Mouse (Mus musculus) lung, embryonic 16.5 days (tissue): ENCODE data around the gene Mapkbp1. TPM values are rescaled to one million over a fixed set of nuclear protein-coding genes. Genes with fewer than 3 reads are reported as not detected.

Experiments used
- ATAC-seq: fragments of 200-750 bp; cut with Nextera tagmentation; 2 replicates; pipeline ENCODE4 v1.8.0; 2017; ENCODE audit warnings: low read depth, mild to moderate bottlenecking, moderate library complexity
- H3K27ac ChIP-seq: fragments of 300-500 bp; sonication (generic); 2 replicates; pipeline ENCODE4 v1.5.1; 2014; ENCODE audit warnings: mild to moderate bottlenecking, control low read depth, low read length
- H3K27me3 ChIP-seq: fragments of 300-500 bp; sonication (generic); 2 replicates; pipeline ENCODE4 v1.6.1; 2014; ENCODE audit warnings: low read depth, low read length, mixed read lengths; ENCODE audit not compliant: control insufficient read depth, insufficient read depth
- H3K36me3 ChIP-seq: fragments of 300-500 bp; sonication (generic); 2 replicates; pipeline ENCODE4 v1.6.1; 2014; ENCODE audit warnings: low read length; ENCODE audit not compliant: control insufficient read depth, insufficient read depth
- H3K4me1 ChIP-seq: fragments of 300-500 bp; sonication (generic); replicated peaks from 2 replicates; pipeline ENCODE4 v1.6.1; 2014; ENCODE audit warnings: low read length, mixed read lengths; ENCODE audit not compliant: control insufficient read depth, insufficient read depth
- H3K4me2 ChIP-seq: fragments of 300-500 bp; sonication (generic); 2 replicates; pipeline ENCODE4 v1.6.1; 2014; ENCODE audit warnings: low read depth, low read length, control low read depth
- H3K4me3 ChIP-seq: fragments of 300-500 bp; sonication (generic); 2 replicates; pipeline ENCODE4 v1.5.1; 2014; ENCODE audit warnings: mild to moderate bottlenecking, low read length, control low read depth
- H3K9ac ChIP-seq: fragments of 300-500 bp; sonication (generic); 2 replicates; pipeline ENCODE4 v1.6.1; 2014; ENCODE audit warnings: low read length, control low read depth
- H3K9me3 ChIP-seq: fragments of 300-500 bp; sonication (generic); 2 replicates; pipeline ENCODE4 v1.6.1; 2016; ENCODE audit warnings: low read length; ENCODE audit not compliant: control insufficient read depth
- WGBS: fragments of 180-500 bp; shearing (Covaris S2); extraction: QIAGEN DNeasy Blood & Tissue Kit; methylation state at CpG from one replicate; pipeline ENCODE4 v1.1.7; 2014; 5-methylcytosine and 5-hydroxymethylcytosine counted together
- polyA plus RNA-seq: library from polyadenylated mRNA; unstranded; fragments of >200 nt; fragmentation: Nextera tagmentation; extraction: Ambion mirVana; gene quantifications from 2 replicates; pipeline ENCODE4 v1.2.1, GENCODE M21; 2015

Mapkbp1 gene
- polyA plus RNA-seq, 1 experiment from 2014 or later: 3.5 TPM

- Histone ChIP-seq H3K27me3 (no peaks in the 10 kb centered on the region), H3K9ac (no peak overlapping the region), H3K4me1 (peaks cover 7% of the 10 kb centered on the region; the same call in 1 of the 2 replicates), H3K4me3 (no peak overlapping the region), H3K9me3 (no peaks in the 10 kb centered on the region), H3K36me3 (no peaks in the 10 kb centered on the region), H3K4me2 (no peak overlapping the region), H3K27ac (peak overlapping the region; percentile 83; the same call in 1 of the 2 replicates)
- 64% methylated on average over 4 of the region's 4 CpGs for WGBS
- no peak for ATAC-seq
Observed at GRCm38 (mm10) chr2:120001956-120002355, 29.5 kb downstream of the Mapkbp1 start.

DNA sequence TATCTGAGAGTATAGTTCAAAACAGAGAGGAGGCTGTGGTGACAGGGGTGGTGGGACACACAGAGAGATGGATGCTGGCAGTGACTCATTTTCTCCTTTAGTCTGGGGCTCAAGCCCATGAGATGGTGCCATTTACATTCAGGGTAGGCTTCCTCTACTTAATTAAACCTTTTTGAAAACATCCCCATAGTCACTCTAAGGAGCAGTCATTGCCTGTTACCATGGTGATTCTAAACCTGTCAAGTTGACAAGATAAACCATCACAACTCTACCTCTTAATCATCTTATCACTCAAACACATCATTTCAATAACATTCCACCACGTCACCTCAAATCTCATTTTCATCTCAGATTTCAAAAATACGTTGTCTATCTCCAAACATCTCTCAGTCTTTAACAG lies 31.5 kb downstream of the Mapkbp1 start:
- Histone ChIP-seq H3K27me3 (no peaks in the 10 kb centered on the region), H3K27ac (no peak overlapping the region), H3K4me1 (peaks cover 7% of the 10 kb centered on the region; the same call in 1 of the 2 replicates), H3K9ac (no peak overlapping the region), H3K4me2 (no peak overlapping the region), H3K9me3 (no peaks in the 10 kb centered on the region), H3K4me3 (no peak overlapping the region), H3K36me3 (no peaks in the 10 kb centered on the region)
- WGBS: 69% methylated on average over 2 of the region's 2 CpGs
- ATAC-seq: no peak

DNA sequence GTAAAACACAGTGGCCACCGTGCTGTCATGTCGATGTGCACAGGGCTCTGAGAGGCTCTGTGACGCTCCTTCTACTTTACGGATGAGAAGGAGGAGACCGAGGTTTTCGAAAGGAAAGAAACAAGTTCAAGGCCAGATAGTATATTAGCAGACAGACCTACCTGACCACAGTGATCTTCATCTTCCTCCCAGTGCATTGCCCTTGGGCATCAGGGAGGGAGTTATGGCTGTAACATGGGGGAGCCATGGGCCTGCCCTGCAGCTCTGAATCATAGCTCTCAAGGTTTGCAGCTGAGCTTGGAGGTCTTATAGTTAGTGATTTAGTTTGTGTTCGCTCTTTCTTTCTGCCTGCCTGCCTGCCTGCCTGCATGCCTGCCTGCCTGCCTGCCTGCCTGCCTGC lies 34.2 kb downstream of the Mapkbp1 start:
- WGBS: 92% methylated on average over 7 of the region's 7 CpGs

DNA sequence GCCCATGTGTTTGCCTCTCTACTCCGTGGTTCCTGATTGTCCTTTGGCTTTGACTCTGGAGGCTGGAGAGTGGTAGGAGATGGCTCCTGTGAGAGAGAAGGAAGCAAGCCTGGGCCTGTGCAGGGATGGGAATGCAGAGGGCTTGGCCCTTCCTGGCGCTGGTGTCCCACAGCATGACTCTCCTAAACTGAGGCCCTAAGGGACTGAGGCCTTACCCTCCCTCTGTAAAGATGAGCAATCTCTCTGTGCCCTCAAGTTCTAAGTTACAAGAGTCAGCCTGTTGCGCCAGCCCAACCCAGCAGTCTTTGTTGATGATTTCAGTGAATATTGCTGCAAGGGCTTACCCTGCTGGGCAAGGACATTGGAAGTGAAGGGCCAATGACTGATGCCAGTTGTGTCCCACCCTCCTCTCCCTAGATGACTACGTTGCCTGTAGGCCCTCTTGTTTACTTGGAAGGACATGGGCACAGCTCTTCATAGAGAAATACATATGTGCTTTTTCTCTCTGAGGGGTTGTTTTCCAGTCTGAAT lies 35.2 kb downstream of the Mapkbp1 start:
- H3K27ac ChIP-seq: no peak overlapping the region
- H3K4me2 ChIP-seq: no peak overlapping the region
- no peaks in the 10 kb centered on the region for H3K4me1 ChIP-seq
- H3K9ac ChIP-seq: no peak overlapping the region
- H3K27me3 ChIP-seq: no peaks in the 10 kb centered on the region
- H3K4me3 ChIP-seq: no peak overlapping the region
- ATAC-seq: no peak
- H3K36me3 ChIP-seq: no peaks in the 10 kb centered on the region
- H3K9me3 ChIP-seq: no peaks in the 10 kb centered on the region
- 71% methylated on average over 4 of the region's 4 CpGs for WGBS

More for the DNA sequence above, 34.2 kb downstream of the Mapkbp1 start:
- H3K4me3 ChIP-seq: no peak overlapping the region
- H3K4me1 ChIP-seq: no peaks in the 10 kb centered on the region
- H3K27ac ChIP-seq: no peak overlapping the region
- no peaks in the 10 kb centered on the region for H3K9me3 ChIP-seq
- no peaks in the 10 kb centered on the region for H3K36me3 ChIP-seq
- no peak overlapping the region for H3K9ac ChIP-seq
- H3K27me3 ChIP-seq: no peaks in the 10 kb centered on the region
- no peak overlapping the region for H3K4me2 ChIP-seq
- no peak for ATAC-seq

- H3K36me3 ChIP-seq: no peaks in the 10 kb centered on the region
- no peak overlapping the region for H3K27ac ChIP-seq
- no peaks in the 10 kb centered on the region for H3K27me3 ChIP-seq
- whole genome bisulfite sequencing: 41% methylated on average over 4 of the region's 4 CpGs
- no peak overlapping the region for H3K4me3 ChIP-seq
- no peak overlapping the region for H3K4me2 ChIP-seq
- no peaks in the 10 kb centered on the region for H3K4me1 ChIP-seq
- ATAC-seq: no peak
- H3K9me3 ChIP-seq: no peaks in the 10 kb centered on the region
- H3K9ac ChIP-seq: no peak overlapping the region
Observed at GRCm38 (mm10) chr2:120008672-120009071, 36.2 kb downstream of the Mapkbp1 start.

GRCm38 (mm10) chr2:120011462-120012200 lies 39.1 kb downstream of the Mapkbp1 start:
- H3K4me2 ChIP-seq: no peak overlapping the region
- no peaks in the 10 kb centered on the region for H3K27me3 ChIP-seq
- H3K36me3 ChIP-seq: no peaks in the 10 kb centered on the region
- H3K4me3 ChIP-seq: no peak overlapping the region
- H3K9me3 ChIP-seq: no peaks in the 10 kb centered on the region
- no peaks in the 10 kb centered on the region for H3K4me1 ChIP-seq
- WGBS: 72% methylated on average over 8 of the region's 8 CpGs
- ATAC-seq: no peak
- no peak overlapping the region for H3K27ac ChIP-seq
- H3K9ac ChIP-seq: no peak overlapping the region

DNA sequence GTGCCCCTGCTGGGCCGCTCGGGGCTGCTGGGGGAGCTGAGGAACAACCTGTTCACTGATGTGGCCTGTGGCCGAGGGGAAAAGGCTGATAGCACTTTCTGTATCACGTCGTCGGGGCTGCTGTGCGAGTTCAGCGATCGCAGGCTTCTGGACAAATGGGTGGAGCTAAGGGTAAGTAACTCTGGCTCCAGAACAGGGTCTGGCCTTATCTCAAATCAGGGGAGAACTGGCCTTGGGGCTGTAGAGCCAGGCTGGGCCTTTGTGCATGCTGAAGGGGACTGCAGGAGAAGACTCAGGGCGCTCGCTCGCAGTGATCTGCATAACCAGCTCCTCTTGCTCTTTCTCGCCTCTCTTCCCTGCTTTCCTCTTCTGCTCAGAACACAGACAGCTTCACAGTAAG lies 40.4 kb downstream of the Mapkbp1 start:
- ATAC-seq: no peak
- H3K27ac ChIP-seq: no peak overlapping the region
- 78% methylated on average over 13 of the region's 13 CpGs for WGBS

DNA sequence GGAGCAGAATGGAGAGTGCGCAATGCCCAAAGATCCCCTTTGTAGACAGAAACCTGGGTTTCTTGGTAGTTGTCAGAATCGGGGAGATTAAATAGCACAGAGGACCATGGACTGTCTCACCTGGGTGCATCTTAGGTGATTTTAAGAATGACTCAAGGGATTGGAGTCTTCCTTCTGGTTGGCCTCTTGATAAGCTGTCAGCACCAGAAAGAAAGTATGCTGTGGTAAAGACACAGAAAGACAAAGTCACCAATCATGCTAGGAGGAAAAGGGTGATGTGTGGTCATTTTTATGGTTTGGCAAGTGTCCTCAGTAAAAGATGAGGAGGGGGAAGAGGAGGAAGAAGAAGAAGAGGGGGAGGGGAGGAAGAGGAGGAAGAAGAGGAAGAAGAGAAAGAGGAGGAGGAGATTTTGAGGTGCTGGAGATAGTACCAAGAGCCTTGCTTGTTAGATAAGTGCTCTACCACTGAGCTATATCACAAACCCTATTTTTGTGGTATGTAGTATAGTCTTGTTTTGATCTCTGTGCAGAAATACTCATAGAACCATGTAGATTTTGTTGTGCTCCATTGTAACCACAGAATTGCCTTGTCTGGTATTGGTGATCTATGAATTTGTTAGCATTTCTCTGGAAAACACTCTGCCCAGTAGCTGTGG lies 41.5 kb downstream of the Mapkbp1 start:
- no peak overlapping the region for H3K9ac ChIP-seq
- peaks cover 7% of the 10 kb centered on the region; the same call in 1 of the 2 replicates for H3K36me3 ChIP-seq
- H3K4me1 ChIP-seq: no peaks in the 10 kb centered on the region
- H3K4me2 ChIP-seq: no peak overlapping the region
- WGBS: 93% methylated on average over 2 of the region's 2 CpGs
- no peak overlapping the region for H3K4me3 ChIP-seq
- no peak for ATAC-seq
- H3K27me3 ChIP-seq: no peaks in the 10 kb centered on the region
- H3K9me3 ChIP-seq: no peaks in the 10 kb centered on the region
- no peak overlapping the region for H3K27ac ChIP-seq

More for the DNA sequence above, 40.4 kb downstream of the Mapkbp1 start:
- Histone ChIP-seq H3K4me3 (no peak overlapping the region), H3K9ac (no peak overlapping the region), H3K4me1 (no peaks in the 10 kb centered on the region), H3K27me3 (no peaks in the 10 kb centered on the region), H3K36me3 (peaks cover 4% of the 10 kb centered on the region; the same call in 1 of the 2 replicates), H3K4me2 (no peak overlapping the region), H3K9me3 (no peaks in the 10 kb centered on the region)

GRCm38 (mm10) chr2:120015882-120016281 lies 43.4 kb downstream of the Mapkbp1 start:
- no peak overlapping the region for H3K9ac ChIP-seq
- WGBS: 89% methylated on average over 4 of the region's 4 CpGs

More at GRCm38 (mm10) chr2:120015882-120016281, 43.4 kb downstream of the Mapkbp1 start:
- Histone ChIP-seq H3K27ac (no peak overlapping the region), H3K36me3 (peaks cover 19% of the 10 kb centered on the region), H3K4me3 (no peak overlapping the region), H3K9me3 (no peaks in the 10 kb centered on the region), H3K4me2 (no peak overlapping the region), H3K4me1 (no peaks in the 10 kb centered on the region), H3K27me3 (no peaks in the 10 kb centered on the region)
- no peak for ATAC-seq
